Mouse (Mus musculus): ENCODE measurements around the gene Armc8. TPM values are rescaled to one million over a fixed set of nuclear protein-coding genes. Genes with fewer than 3 reads are reported as not detected.
A peak's percentile ranks its signal among the peaks of the same experiment; 100 is the strongest.

Gene Armc8
- polyA plus RNA-seq, 1 experiment from 2014 or later, result 46.4 TPM

DNA sequence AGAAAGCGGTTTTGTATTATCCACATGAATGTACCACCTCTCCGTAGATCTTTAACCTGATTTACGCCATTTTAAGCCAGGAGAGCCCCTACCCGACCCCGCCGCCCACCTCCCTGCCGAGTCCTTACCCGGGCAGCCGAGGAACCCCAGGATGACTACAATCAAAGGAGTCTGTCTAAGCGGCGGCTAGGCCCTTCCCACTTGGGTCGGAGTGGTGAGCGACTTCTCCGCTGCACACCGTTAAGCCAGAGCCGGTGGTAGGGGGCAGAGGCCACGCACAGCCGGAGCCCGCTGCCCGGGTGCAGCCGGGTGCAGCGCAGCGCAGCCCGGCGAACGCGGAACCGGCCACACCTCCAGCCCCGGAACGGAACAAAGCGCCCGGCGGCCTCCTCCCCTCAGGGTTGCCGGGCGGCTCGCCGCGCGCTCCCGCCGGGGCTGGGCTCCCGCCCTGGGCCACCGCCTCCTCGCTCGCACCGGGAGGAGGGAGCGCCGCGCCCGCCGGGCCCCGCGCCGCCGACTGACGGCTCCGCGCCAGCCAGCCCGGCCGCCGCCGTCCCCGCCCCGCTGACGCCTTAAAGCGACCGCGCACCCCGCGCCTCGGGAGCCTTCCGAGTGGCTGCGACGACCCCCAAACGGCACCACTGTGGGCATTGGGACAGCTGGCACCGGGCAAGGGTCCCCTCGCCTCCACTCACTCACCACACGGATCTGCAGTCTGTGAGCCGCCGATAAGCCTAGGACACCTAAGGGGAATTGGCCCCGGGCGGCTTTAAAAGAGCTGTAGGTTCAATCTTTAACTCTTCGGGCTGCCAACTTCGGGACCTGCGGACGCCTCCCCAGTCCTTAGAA is 132.3 kb downstream of the Armc8 start:
- DNase-seq (ENCODE audit: low spot score), result peak; percentile 79
- WGBS, result 1% methylated on average over 66 of the region's 86 CpGs
- 0 out of 2 replicates have a peak, but pooled peaks cover 5% of the 10 kb centered on the region for H3K4me1 ChIP-seq (replicated peaks; ENCODE audit: control insufficient read depth, insufficient read depth, low read length)
- H3K27me3 ChIP-seq (ENCODE audit: control insufficient read depth, insufficient read depth, low read length), result peaks cover 13% of the 10 kb centered on the region
- peak overlapping the region; percentile 79 for H3K4me3 ChIP-seq (ENCODE audit: low read depth, low read length)
- ATAC-seq (ENCODE audit: low FRiP score), result peak; percentile 80
- H3K9me3 ChIP-seq (ENCODE audit: control insufficient read depth, low read length), result no peaks in the 10 kb centered on the region
- peak overlapping the region; percentile 92 for H3K9ac ChIP-seq (ENCODE audit: low read depth, low read length)
- H3K4me2 ChIP-seq (replicated peaks; ENCODE audit: low read depth, low read length), result peak overlapping the region; percentile 90
- H3K36me3 ChIP-seq (ENCODE audit: control insufficient read depth, insufficient read depth, low read length), result no peaks in the 10 kb centered on the region
- H3K27ac ChIP-seq (ENCODE audit: low read depth, low read length), result peak overlapping the region; percentile 77

DNA sequence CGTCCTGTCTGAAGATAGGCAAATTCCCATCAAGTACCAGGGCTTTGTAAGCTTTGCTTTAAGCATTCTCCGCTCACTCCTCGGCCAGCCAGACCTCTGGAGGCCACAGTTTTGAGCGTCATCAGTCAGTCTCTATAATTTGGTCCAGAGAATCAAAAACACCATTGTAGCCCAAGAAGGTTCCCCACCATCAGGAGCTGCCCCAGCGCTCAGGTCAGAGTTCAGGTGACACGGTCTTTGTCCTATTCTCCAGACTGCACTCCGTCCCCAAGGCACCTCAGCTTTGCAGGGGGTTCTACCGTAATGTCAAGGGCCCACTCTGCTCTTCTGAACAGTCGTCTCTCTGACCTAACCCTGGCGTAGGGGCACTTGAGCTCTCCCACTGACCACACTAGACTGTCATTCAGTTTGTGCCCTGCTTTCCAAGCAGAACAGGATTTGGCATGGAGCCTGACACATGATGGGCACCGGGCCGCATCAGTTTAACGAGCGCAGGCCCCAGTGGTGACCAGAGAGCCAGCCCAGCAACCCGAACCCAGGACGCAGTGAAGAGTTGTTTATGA is 133.0 kb downstream of the Armc8 start:
- peak; percentile 47 for ATAC-seq (ENCODE audit: low FRiP score)

DNA sequence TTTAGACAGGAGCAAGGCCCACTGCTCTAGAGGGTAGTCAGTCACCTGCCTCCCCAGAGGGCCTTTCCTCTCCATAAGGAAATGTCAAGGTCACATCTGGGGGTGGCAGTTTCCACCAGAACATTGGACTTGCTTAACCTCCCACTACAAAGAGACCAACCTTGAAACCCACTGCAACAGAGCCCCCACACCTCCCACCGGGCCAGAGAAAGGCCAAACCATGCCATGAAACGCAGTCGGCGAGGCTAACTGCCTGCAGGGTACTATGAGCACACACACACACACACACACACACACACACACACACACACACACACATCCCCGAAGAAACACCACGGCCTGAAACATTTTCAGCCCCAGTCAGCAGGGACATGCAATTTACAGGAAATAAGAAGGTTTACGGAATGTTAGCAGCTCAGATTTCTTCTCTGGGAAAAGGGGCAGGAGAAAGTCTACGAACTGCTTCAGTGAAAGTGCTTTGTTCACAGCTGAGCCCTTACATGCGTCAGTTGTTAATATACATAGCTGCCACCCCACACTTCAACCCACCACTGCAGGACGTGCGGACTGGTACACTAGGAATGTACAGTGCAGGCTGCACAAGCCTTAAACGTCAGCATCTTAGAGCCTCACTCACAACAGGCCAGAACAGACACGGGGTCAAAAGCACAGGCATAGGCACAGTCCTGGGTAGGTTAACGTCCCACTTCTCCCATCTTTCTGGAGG is 133.6 kb downstream of the Armc8 start:
- H3K36me3 ChIP-seq (ENCODE audit: control insufficient read depth, insufficient read depth, low read length), result no peaks in the 10 kb centered on the region
- 43% methylated on average over 14 of the region's 14 CpGs for WGBS

More for the DNA sequence above, 133.0 kb downstream of the Armc8 start:
- Histone ChIP-seq H3K4me3 (ENCODE audit: low read depth, low read length) (peak overlapping the region; percentile 79), H3K4me2 (replicated peaks; ENCODE audit: low read depth, low read length) (peak overlapping the region; percentile 90), H3K36me3 (ENCODE audit: control insufficient read depth, insufficient read depth, low read length) (no peaks in the 10 kb centered on the region), H3K27me3 (ENCODE audit: control insufficient read depth, insufficient read depth, low read length) (peaks cover 13% of the 10 kb centered on the region), H3K9ac (ENCODE audit: low read depth, low read length) (peak overlapping the region; percentile 92), H3K9me3 (ENCODE audit: control insufficient read depth, low read length) (no peaks in the 10 kb centered on the region), H3K27ac (ENCODE audit: low read depth, low read length) (peak overlapping the region; percentile 77), H3K4me1 (replicated peaks; ENCODE audit: control insufficient read depth, insufficient read depth, low read length) (0 out of 2 replicates have a peak, but pooled peaks cover 5% of the 10 kb centered on the region)
- DNase-seq (ENCODE audit: low spot score), result no peak
- 15% methylated on average over 16 of the region's 16 CpGs for WGBS

DNA sequence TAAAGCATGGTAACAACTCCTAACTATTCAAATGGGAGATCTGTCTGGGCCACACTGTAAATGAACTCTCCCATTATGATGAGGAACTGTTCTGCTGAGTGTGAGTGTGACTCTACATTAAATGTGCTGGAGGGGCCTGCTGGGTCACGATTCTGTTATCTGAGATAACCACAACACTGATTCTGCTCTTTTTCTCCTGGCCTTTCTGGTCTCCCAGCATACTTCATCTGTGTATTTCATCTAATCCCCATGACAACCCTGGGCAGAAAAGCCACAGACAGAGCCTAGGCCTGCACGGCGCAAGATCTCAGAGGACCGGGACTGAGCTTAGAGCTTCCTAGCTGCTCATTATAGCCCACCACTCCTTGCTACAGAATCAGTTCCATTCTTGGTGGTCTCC is 136.2 kb downstream of the Armc8 start:
- Histone ChIP-seq H3K27me3 (ENCODE audit: control insufficient read depth, insufficient read depth, low read length) (peaks cover 4% of the 10 kb centered on the region), H3K4me1 (replicated peaks; ENCODE audit: control insufficient read depth, insufficient read depth, low read length) (0 out of 2 replicates have a peak, but pooled peaks cover 5% of the 10 kb centered on the region), H3K9ac (ENCODE audit: low read depth, low read length) (no peak overlapping the region), H3K4me2 (replicated peaks; ENCODE audit: low read depth, low read length) (no peak overlapping the region), H3K9me3 (ENCODE audit: control insufficient read depth, low read length) (no peaks in the 10 kb centered on the region), H3K4me3 (ENCODE audit: low read depth, low read length) (no peak overlapping the region), H3K36me3 (ENCODE audit: control insufficient read depth, insufficient read depth, low read length) (no peaks in the 10 kb centered on the region), H3K27ac (ENCODE audit: low read depth, low read length) (no peak overlapping the region)
- ATAC-seq (ENCODE audit: low FRiP score), result no peak
- no peak for DNase-seq (ENCODE audit: low spot score)
- WGBS, result 90% methylated on average over 4 of the region's 4 CpGs

More for the DNA sequence above, 133.6 kb downstream of the Armc8 start:
- Histone ChIP-seq H3K27me3 (ENCODE audit: control insufficient read depth, insufficient read depth, low read length) (peaks cover 13% of the 10 kb centered on the region), H3K4me2 (replicated peaks; ENCODE audit: low read depth, low read length) (peak overlapping the region; percentile 90), H3K9me3 (ENCODE audit: control insufficient read depth, low read length) (no peaks in the 10 kb centered on the region), H3K9ac (ENCODE audit: low read depth, low read length) (peak overlapping the region; percentile 92), H3K27ac (ENCODE audit: low read depth, low read length) (peak overlapping the region; percentile 42), H3K4me3 (ENCODE audit: low read depth, low read length) (peak overlapping the region; percentile 79), H3K4me1 (replicated peaks; ENCODE audit: control insufficient read depth, insufficient read depth, low read length) (0 out of 2 replicates have a peak, but pooled peaks cover 5% of the 10 kb centered on the region)
- ATAC-seq (ENCODE audit: low FRiP score) (0 out of 2 replicates have a peak, but pooled peaks have one; percentile 6), DNase-seq (ENCODE audit: low spot score) (peak; percentile 47)

DNA sequence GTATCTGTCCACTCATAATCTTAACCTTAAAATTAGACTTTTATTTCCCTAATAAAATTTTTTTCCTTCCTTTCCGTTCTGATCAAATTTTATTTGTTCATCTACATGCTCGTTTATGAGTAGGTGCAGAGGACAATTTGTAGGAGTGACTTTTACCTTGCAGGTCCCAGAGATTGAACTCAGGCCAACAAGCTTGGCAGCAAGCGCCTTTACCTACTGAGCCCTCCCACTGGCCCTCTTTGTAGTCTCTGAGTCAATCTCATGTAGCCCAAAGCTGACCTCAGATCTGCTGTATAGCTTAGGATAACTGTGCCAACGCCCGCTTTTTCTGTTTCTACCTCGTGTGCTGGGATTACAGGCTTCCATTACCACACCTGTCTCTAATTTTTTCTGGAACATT is 136.7 kb downstream of the Armc8 start:
- no peak overlapping the region for H3K4me2 ChIP-seq (replicated peaks; ENCODE audit: low read depth, low read length)
- H3K27ac ChIP-seq (ENCODE audit: low read depth, low read length), result no peak overlapping the region
- no peaks in the 10 kb centered on the region for H3K27me3 ChIP-seq (ENCODE audit: control insufficient read depth, insufficient read depth, low read length)
- no peak overlapping the region for H3K9ac ChIP-seq (ENCODE audit: low read depth, low read length)
- no peaks in the 10 kb centered on the region for H3K36me3 ChIP-seq (ENCODE audit: control insufficient read depth, insufficient read depth, low read length)
- 85% methylated on average over 6 of the region's 6 CpGs for WGBS
- no peak overlapping the region for H3K4me3 ChIP-seq (ENCODE audit: low read depth, low read length)
- ATAC-seq (ENCODE audit: low FRiP score) (no peak), DNase-seq (ENCODE audit: low spot score) (no peak)
- H3K4me1 ChIP-seq (replicated peaks; ENCODE audit: control insufficient read depth, insufficient read depth, low read length), result 0 out of 2 replicates have a peak, but pooled peaks cover 5% of the 10 kb centered on the region
- no peaks in the 10 kb centered on the region for H3K9me3 ChIP-seq (ENCODE audit: control insufficient read depth, low read length)

DNA sequence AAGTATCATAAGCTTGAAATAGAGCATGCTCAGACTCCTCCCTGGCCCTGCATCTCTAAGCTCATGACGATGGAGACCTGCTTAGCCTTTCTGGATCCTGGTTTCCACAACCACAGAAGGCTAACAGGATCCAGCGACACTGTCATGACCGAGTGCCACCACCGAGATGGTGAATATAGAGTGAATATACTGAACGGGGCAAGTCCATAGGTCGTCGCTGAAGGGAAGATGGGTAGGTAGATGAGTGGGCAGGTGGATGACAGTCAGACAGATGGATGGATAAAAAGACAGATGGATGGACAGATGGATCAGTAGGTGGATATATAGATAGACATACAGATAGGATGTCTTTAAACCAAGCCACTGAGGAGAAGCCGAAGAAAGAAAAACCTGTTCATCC is 137.4 kb downstream of the Armc8 start:
- Histone ChIP-seq H3K9me3 (ENCODE audit: control insufficient read depth, low read length) (no peaks in the 10 kb centered on the region), H3K4me3 (ENCODE audit: low read depth, low read length) (no peak overlapping the region), H3K27ac (ENCODE audit: low read depth, low read length) (no peak overlapping the region), H3K36me3 (ENCODE audit: control insufficient read depth, insufficient read depth, low read length) (no peaks in the 10 kb centered on the region), H3K27me3 (ENCODE audit: control insufficient read depth, insufficient read depth, low read length) (no peaks in the 10 kb centered on the region), H3K4me2 (replicated peaks; ENCODE audit: low read depth, low read length) (no peak overlapping the region), H3K9ac (ENCODE audit: low read depth, low read length) (no peak overlapping the region), H3K4me1 (replicated peaks; ENCODE audit: control insufficient read depth, insufficient read depth, low read length) (0 out of 2 replicates have a peak, but pooled peaks cover 5% of the 10 kb centered on the region)
- 91% methylated on average over 8 of the region's 8 CpGs for WGBS
- DNase-seq (ENCODE audit: low spot score) (no peak), ATAC-seq (ENCODE audit: low FRiP score) (no peak)

DNA sequence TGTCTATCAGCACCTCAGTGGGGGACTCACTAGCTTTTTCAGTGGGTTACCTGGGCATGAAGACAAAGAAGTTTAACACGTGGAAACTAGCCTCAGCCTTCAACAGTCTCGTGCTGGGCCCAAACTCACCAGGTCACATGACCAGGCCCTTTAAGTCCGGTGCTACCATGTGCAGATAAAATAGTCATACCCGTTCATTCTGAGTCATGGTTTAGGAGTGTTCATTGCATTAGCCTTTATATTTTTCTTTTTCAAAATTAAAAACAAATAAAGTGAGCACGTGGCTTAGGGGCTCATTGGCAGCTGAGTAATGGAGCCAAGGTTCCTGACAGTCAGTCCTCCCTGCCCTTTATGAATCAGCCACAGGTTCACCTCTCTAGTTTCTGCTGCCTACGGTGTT is 137.9 kb downstream of the Armc8 start:
- no peaks in the 10 kb centered on the region for H3K9me3 ChIP-seq (ENCODE audit: control insufficient read depth, low read length)
- H3K36me3 ChIP-seq (ENCODE audit: control insufficient read depth, insufficient read depth, low read length), result no peaks in the 10 kb centered on the region
- H3K4me3 ChIP-seq (ENCODE audit: low read depth, low read length), result no peak overlapping the region
- ATAC-seq (ENCODE audit: low FRiP score) (no peak), DNase-seq (ENCODE audit: low spot score) (no peak)
- H3K9ac ChIP-seq (ENCODE audit: low read depth, low read length), result no peak overlapping the region
- no peaks in the 10 kb centered on the region for H3K27me3 ChIP-seq (ENCODE audit: control insufficient read depth, insufficient read depth, low read length)
- H3K4me1 ChIP-seq (replicated peaks; ENCODE audit: control insufficient read depth, insufficient read depth, low read length), result 0 out of 2 replicates have a peak, but pooled peaks cover 5% of the 10 kb centered on the region
- WGBS, result 81% methylated on average over 6 of the region's 6 CpGs
- H3K4me2 ChIP-seq (replicated peaks; ENCODE audit: low read depth, low read length), result no peak overlapping the region
- H3K27ac ChIP-seq (ENCODE audit: low read depth, low read length), result no peak overlapping the region

DNA sequence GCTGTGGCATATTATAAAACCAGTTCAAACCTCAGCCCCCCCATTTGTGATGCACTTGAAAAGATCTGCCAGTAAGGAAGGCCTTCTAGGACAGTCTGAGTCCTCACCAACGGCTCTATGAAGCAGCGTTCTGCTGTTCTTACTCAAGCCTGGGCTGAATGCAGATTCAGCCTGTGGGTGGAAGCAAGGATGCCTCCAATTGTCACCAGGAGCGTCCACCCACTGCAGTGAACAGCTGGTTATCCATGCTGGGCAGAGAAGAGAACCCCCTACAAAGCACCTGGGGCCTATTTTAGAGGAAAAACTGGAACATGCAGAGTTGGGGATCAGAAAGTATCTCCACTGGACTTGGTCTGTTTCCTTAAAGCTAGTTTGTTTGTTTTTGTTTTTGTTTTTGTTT is 138.9 kb downstream of the Armc8 start:
- DNase-seq (ENCODE audit: low spot score) (no peak), ATAC-seq (ENCODE audit: low FRiP score) (no peak)
- Histone ChIP-seq H3K27me3 (ENCODE audit: control insufficient read depth, insufficient read depth, low read length) (no peaks in the 10 kb centered on the region), H3K27ac (ENCODE audit: low read depth, low read length) (no peak overlapping the region), H3K4me2 (replicated peaks; ENCODE audit: low read depth, low read length) (no peak overlapping the region), H3K9me3 (ENCODE audit: control insufficient read depth, low read length) (no peaks in the 10 kb centered on the region), H3K36me3 (ENCODE audit: control insufficient read depth, insufficient read depth, low read length) (no peaks in the 10 kb centered on the region), H3K4me1 (replicated peaks; ENCODE audit: control insufficient read depth, insufficient read depth, low read length) (0 out of 2 replicates have a peak, but pooled peaks cover 2% of the 10 kb centered on the region), H3K9ac (ENCODE audit: low read depth, low read length) (no peak overlapping the region), H3K4me3 (ENCODE audit: low read depth, low read length) (no peak overlapping the region)
- 81% methylated on average over 3 of the region's 3 CpGs for WGBS

Measured in hindbrain, embryonic 11.5 days (tissue).